Mouse (Mus musculus) myocyte (in vitro differentiated cells): ENCODE measurements at regions not wholly inside any gene's neighbourhood (a gene's known extent, or its start where the extent isn't known, plus 50 kb on each side); places are given as distances from the start of the nearest gene placed in this dataset.
A peak's percentile ranks its signal among the peaks of the same experiment; 100 is the strongest.

ENCODE experiments used
- POLR2A ChIP-seq: IDR thresholded peaks from one replicate; pipeline ENCODE4 v1.6.1; 2011; ENCODE audit warnings: low read depth, mild to moderate bottlenecking, control low read depth, moderate library complexity; ENCODE audit not compliant: insufficient read length
- USF1 ChIP-seq: IDR thresholded peaks from one replicate; pipeline ENCODE4 v1.6.1; 2011; ENCODE audit warnings: low read depth, mild to moderate bottlenecking, control low read depth, moderate library complexity

GRCm38 (mm10) chr10:14332688-14333117 lies 212.8 kb downstream of the Adgrg6 start:
- TF ChIP-seq USF1 = peak; percentile 19
- TF ChIP-seq POLR2A = no peak
